Mouse (Mus musculus) liver, embryonic 16.5 days (tissue): ENCODE measurements at regions not wholly inside any gene's neighbourhood (a gene's known extent, or its start where the extent isn't known, plus 50 kb on each side); places are given as distances from the start of the nearest gene placed in this dataset.

Experiments
- ATAC-seq: fragments of 200-750 bp; cut with Nextera tagmentation; 2 replicates; pipeline ENCODE4 v1.8.0; 2017; ENCODE audit warnings: low read depth, mild to moderate bottlenecking, moderate number of reproducible peaks, moderate library complexity
- H3K27ac ChIP-seq: fragments of 300-500 bp; sonication (generic); 2 replicates; pipeline ENCODE4 v1.5.1; 2014; ENCODE audit warnings: mild to moderate bottlenecking, low read length
- H3K27me3 ChIP-seq: fragments of 300-500 bp; sonication (generic); 2 replicates; pipeline ENCODE4 v1.6.1; 2014; ENCODE audit warnings: low read depth, low read length, mixed read lengths; ENCODE audit not compliant: control insufficient read depth, insufficient read depth
- H3K36me3 ChIP-seq: fragments of 300-500 bp; sonication (generic); 2 replicates; pipeline ENCODE4 v1.6.1; 2014; ENCODE audit warnings: mild to moderate bottlenecking; ENCODE audit not compliant: control insufficient read depth, insufficient read depth
- H3K4me1 ChIP-seq: fragments of 300-500 bp; sonication (generic); 2 replicates; pipeline ENCODE4 v1.6.1; 2014; ENCODE audit warnings: low read depth, low read length, mixed read lengths; ENCODE audit not compliant: control insufficient read depth
- H3K4me2 ChIP-seq: fragments of 300-500 bp; sonication (generic); 2 replicates; pipeline ENCODE4 v1.6.1; 2014; ENCODE audit warnings: low read depth, low read length, mixed read lengths
- H3K4me3 ChIP-seq: fragments of 300-500 bp; sonication (generic); 2 replicates; pipeline ENCODE4 v1.5.1; 2014; ENCODE audit warnings: low read depth, mild to moderate bottlenecking, low read length
- H3K9ac ChIP-seq: fragments of 300-500 bp; sonication (generic); 2 replicates; pipeline ENCODE4 v1.6.1; 2014; ENCODE audit warnings: low read depth, low read length
- H3K9me3 ChIP-seq: fragments of 300-500 bp; sonication (generic); replicated peaks from 2 replicates; pipeline ENCODE4 v1.6.1; 2016; ENCODE audit warnings: low read length; ENCODE audit not compliant: control insufficient read depth
- WGBS: fragments of 180-500 bp; shearing (Covaris S2); extraction: QIAGEN DNeasy Blood & Tissue Kit; methylation state at CpG from one replicate; pipeline ENCODE4 v1.1.7; 2014; ENCODE audit not compliant: insufficient replicate concordance; 5-methylcytosine and 5-hydroxymethylcytosine counted together

DNA sequence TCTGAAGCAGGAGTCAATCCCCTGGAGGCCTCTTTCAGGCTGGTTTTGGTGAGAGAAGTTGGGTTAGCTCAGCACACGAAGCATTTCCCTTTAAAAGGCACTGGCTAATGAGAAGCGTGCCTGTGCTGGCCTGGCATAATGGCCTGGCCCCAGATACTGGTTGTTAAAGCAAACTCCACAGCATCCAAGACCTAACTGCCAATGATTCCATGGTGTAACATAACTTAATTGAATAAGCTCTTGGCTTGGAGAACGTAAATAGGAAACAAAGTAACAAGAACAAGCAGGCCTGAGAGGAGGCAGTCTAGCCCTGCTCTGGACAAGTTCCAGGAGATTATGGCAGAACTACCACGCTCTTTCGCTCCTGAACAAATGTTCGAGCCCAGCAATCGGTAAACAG lies 133.2 kb upstream of the Lrig3 start:
- Histone ChIP-seq H3K4me3 (no peak overlapping the region), H3K36me3 (no peaks in the 10 kb centered on the region), H3K4me2 (no peak overlapping the region), H3K9me3 (no peaks in the 10 kb centered on the region), H3K27ac (no peak overlapping the region), H3K9ac (no peak overlapping the region), H3K4me1 (no peaks in the 10 kb centered on the region), H3K27me3 (no peaks in the 10 kb centered on the region)
- WGBS: 60% methylated on average over 7 of the region's 7 CpGs
- ATAC-seq: no peak

DNA sequence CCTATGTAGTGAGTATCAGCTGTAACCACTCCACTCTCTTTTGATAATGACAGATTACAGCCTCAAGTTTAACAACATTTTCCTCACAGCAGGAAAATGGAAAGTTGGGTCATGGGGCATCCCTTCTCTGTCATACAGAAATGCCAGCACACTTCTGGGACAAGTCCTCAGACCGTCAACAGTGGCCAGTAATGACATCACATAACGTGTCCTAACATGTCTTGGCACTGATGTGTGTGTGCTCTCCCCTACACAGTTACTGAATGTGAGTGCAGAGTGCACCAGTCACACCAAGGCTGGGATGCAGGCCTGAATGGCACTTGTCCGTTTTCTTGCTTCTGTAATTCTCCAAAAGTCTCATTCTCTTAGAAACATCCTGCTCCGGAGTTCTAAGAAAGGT lies 132.0 kb upstream of the Lrig3 start:
- H3K4me1 ChIP-seq: no peaks in the 10 kb centered on the region
- no peak overlapping the region for H3K4me3 ChIP-seq
- no peaks in the 10 kb centered on the region for H3K27me3 ChIP-seq
- H3K36me3 ChIP-seq: no peaks in the 10 kb centered on the region
- no peak overlapping the region for H3K4me2 ChIP-seq
- no peak overlapping the region for H3K27ac ChIP-seq
- no peak for ATAC-seq
- 63% methylated on average over 4 of the region's 4 CpGs for WGBS
- H3K9me3 ChIP-seq: no peaks in the 10 kb centered on the region
- no peak overlapping the region for H3K9ac ChIP-seq

DNA sequence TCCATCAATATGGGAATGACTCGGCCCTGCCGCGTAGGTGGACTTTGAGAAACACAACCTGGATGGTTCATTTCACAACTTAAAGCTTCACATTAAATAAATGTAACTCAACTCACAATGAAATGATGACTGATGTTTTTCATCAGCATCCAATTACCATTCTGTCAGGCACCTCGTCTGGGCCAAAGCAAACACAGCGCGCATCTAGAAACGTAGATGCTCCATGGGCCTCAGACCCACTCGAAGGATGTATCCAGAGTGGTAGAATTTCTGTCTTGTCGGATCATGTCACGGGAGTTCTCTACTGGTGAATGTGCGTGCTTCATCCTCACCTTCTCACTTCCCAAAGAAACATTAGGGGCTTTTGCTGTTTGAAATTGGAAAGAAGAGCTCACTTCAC lies 127.0 kb upstream of the Lrig3 start:
- H3K4me3 ChIP-seq: no peak overlapping the region
- no peak overlapping the region for H3K9ac ChIP-seq
- WGBS: 64% methylated on average over 11 of the region's 11 CpGs
- H3K36me3 ChIP-seq: no peaks in the 10 kb centered on the region
- no peaks in the 10 kb centered on the region for H3K4me1 ChIP-seq
- H3K27ac ChIP-seq: no peak overlapping the region
- no peaks in the 10 kb centered on the region for H3K27me3 ChIP-seq
- H3K9me3 ChIP-seq: no peaks in the 10 kb centered on the region
- ATAC-seq: no peak
- H3K4me2 ChIP-seq: no peak overlapping the region

DNA sequence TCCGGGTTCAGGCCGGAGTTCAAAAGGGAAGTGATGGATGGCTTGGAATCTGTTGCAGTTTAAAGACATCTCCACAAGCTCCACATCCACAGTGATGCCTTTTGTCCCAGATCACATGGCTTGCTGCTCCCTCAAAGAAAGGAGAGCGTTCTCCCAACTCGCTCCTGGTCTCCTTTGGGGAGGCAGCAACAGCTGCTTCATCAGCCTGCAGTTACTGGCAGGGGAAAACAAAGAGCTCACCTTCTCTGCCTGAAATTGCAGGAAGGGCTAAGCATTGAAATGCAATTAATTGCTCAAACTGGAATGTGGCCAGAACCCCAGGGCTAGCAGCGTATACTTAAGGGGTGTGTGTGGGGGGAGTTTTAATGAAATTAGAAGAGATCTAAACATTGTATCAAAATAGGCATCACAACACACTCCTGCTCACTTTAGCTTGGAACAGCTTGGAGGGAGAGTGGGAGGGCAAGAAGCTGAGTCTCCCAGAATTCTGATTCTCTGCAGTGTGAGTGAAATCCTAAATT lies 126.3 kb upstream of the Lrig3 start:
- 51% methylated on average over 5 of the region's 5 CpGs for WGBS
- H3K9me3 ChIP-seq: no peaks in the 10 kb centered on the region
- no peak overlapping the region for H3K4me3 ChIP-seq
- H3K36me3 ChIP-seq: no peaks in the 10 kb centered on the region
- H3K27me3 ChIP-seq: no peaks in the 10 kb centered on the region
- H3K27ac ChIP-seq: no peak overlapping the region
- H3K4me1 ChIP-seq: no peaks in the 10 kb centered on the region
- ATAC-seq: no peak
- no peak overlapping the region for H3K4me2 ChIP-seq
- H3K9ac ChIP-seq: no peak overlapping the region

DNA sequence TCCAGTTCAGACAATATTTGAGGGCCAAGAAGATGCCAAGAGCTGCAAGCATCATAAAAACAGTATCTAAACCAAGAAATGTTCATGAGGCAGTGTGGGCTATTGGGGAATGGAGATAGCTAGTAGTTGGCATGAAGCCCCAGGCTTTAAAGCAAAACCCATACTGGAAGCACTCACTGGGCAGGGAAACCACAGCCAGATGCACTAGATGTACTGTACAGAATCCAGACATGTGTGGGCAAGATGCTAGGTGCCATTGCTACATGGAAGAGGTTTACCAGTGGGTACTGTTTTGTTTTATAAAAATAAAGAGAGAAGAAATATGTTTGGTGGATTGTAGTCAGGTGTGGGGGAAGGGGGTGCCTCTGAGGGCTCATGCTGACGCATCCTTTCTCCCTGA lies 125.6 kb upstream of the Lrig3 start:
- Histone ChIP-seq H3K9ac (no peak overlapping the region), H3K4me1 (no peaks in the 10 kb centered on the region), H3K27me3 (no peaks in the 10 kb centered on the region), H3K9me3 (no peaks in the 10 kb centered on the region), H3K4me3 (no peak overlapping the region), H3K4me2 (no peak overlapping the region), H3K27ac (no peak overlapping the region), H3K36me3 (no peaks in the 10 kb centered on the region)
- 67% methylated on average over 1 of the region's 1 CpGs for WGBS
- ATAC-seq: no peak

DNA sequence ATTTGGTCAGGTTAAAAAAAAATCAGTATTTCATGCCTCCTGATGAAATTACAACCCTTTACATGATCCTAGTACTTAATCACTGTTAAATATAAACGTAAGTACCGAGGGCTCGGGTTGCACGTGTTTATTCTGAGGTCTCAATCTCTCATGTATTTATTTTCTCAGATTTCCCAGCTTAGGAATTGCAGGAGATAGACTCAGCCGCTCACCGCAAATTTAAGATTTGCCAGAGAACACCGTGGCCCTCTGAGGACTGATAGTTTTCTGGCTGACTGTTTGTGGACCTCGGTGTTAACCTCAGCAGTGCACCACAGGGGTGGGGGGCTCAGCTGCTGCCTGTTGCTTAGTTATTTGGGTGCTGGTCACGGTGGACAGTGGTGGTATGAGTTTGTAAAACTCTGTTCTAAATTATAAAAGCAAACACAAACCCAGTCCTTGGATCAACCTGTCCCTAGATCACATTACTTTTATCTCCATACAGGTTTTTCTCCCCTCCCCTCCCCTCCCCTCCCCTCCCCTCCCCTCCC lies 121.6 kb upstream of the Lrig3 start:
- no peaks in the 10 kb centered on the region for H3K9me3 ChIP-seq
- H3K4me2 ChIP-seq: no peak overlapping the region
- no peak overlapping the region for H3K27ac ChIP-seq
- no peak for ATAC-seq
- H3K36me3 ChIP-seq: no peaks in the 10 kb centered on the region
- no peak overlapping the region for H3K4me3 ChIP-seq
- 51% methylated on average over 9 of the region's 9 CpGs for WGBS
- no peaks in the 10 kb centered on the region for H3K4me1 ChIP-seq
- no peaks in the 10 kb centered on the region for H3K27me3 ChIP-seq
- H3K9ac ChIP-seq: no peak overlapping the region

DNA sequence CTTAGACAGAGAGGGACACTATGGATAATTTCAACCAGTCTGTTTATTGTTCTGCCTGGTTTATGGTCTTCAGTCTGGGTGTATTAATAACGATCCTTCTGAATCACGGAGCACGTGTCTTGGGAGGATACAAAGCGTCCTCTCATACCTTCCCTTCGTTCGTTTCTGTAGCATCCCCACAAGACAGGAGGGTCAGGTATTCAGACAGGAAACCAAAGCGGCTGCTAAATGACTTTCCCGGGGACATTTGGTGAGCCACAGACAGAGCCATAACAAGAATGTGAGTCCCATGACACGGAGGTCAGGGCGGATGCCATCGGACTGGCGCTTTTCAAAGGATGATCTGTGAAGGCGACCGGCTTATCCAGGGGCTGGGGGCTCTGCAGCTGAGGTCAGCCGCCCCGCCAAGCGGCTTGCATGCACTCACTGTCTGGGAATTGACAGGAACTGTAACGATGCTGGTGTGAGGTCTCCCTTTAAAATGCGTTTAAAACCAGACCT lies 120.9 kb upstream of the Lrig3 start:
- no peaks in the 10 kb centered on the region for H3K4me1 ChIP-seq
- H3K27me3 ChIP-seq: no peaks in the 10 kb centered on the region
- H3K9ac ChIP-seq: no peak overlapping the region
- no peak overlapping the region for H3K27ac ChIP-seq
- no peak overlapping the region for H3K4me3 ChIP-seq
- 12% methylated on average over 19 of the region's 19 CpGs for WGBS
- H3K9me3 ChIP-seq: no peaks in the 10 kb centered on the region
- no peak for ATAC-seq
- H3K36me3 ChIP-seq: no peaks in the 10 kb centered on the region
- no peak overlapping the region for H3K4me2 ChIP-seq

DNA sequence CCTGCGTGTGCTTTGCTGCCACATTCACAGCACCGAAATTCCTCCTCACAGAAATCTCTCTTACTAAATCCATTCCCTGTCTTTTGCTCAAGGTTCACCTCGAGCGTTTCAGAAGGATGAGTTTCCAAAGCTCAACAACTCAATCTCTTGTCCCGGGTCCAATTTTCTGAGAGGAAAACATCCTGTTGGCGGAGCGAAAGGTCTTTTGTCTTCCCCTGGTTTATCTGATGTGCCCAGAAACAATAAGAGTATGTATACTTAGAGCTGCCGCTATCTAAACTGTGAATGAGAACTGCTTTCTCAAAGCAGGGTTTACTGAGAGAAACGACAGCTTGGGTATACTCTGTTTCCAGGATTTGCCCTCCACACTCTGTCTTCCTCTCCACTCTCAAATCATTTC lies 115.6 kb upstream of the Lrig3 start:
- Histone ChIP-seq H3K4me2 (no peak overlapping the region), H3K9ac (no peak overlapping the region), H3K4me3 (no peak overlapping the region), H3K4me1 (no peaks in the 10 kb centered on the region), H3K27me3 (no peaks in the 10 kb centered on the region), H3K27ac (no peak overlapping the region), H3K9me3 (no peaks in the 10 kb centered on the region), H3K36me3 (no peaks in the 10 kb centered on the region)
- ATAC-seq: no peak
- WGBS: 29% methylated on average over 9 of the region's 9 CpGs

DNA sequence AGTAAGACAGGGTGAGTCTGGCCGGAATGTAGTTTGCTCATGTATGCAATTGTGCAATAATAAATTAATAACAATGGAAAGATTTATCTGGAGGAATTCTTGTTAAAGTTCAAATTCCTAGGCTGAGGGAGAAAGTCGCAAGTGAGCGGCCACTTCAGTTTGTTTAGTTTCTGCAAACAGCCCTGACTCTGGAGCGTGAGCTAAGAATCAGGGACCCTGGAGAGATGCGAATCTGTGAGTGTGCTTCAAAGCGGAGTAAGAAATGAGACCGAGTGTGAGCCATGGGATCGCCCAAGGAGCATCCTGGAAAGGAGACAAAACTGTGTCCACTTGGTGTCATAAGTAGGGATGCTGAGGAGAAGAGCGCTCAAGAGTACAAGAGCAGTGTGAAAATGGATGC lies 104.2 kb upstream of the Lrig3 start:
- Histone ChIP-seq H3K4me1 (no peaks in the 10 kb centered on the region), H3K9ac (no peak overlapping the region), H3K27ac (no peak overlapping the region), H3K36me3 (no peaks in the 10 kb centered on the region), H3K9me3 (no peaks in the 10 kb centered on the region), H3K4me2 (no peak overlapping the region), H3K27me3 (no peaks in the 10 kb centered on the region), H3K4me3 (no peak overlapping the region)
- no peak for ATAC-seq
- WGBS: 67% methylated on average over 9 of the region's 9 CpGs
